Mouse (Mus musculus): ENCODE data around the gene Spty2d1. TPM values are rescaled to one million over a fixed set of nuclear protein-coding genes. Genes with fewer than 3 reads are reported as not detected.

Gene Spty2d1
- total and polyA plus RNA-seq, 3 experiments, result 14.4 to 36.9 (median 14.9) TPM

DNA sequence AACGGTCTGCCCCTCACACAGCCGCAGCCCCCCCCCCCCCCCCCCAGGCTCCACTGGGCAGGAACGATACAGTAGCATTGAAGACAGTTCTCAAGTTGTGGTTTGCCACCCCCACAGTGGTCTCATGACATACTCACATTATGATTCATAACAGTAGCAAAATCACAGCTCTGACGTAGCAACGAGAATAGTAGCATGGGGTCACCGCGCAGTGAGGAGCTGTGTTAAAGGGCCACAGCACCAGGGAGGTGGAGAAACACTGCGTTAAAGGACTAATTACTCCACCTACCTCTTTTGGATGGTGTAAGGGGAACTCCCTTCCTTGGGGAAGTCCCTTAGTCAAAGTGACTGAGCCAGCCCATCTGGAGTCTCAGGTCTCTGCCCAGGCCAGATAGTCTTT lies 14.3 kb upstream of the Spty2d1 start:
- Histone ChIP-seq H3K79me2 (ENCODE audit: control insufficient read depth, insufficient read depth, low read length, poor library complexity) (no peaks in the 10 kb centered on the region), H3K27ac (ENCODE audit: control insufficient read depth, low read depth, low read length) (no peak overlapping the region), H3K4me3 (ENCODE audit: control insufficient read depth in 1 of 2, insufficient read depth in 1 of 2, low read depth in 2 of 2, low read length in 2 of 2) (no peak overlapping the region), H3K4me1 (ENCODE audit: control insufficient read depth in 1 of 2, insufficient read depth in 2 of 2, low read length in 2 of 2) (no peaks in the 10 kb centered on the region), H3K9ac (ENCODE audit: control insufficient read depth, low read depth, low read length, poor library complexity, severe bottlenecking) (no peak overlapping the region), H3K27me3 (ENCODE audit: control insufficient read depth in 1 of 2, insufficient read depth in 2 of 2, low read length in 2 of 2) (no peaks in the 10 kb centered on the region), H3K36me3 (ENCODE audit: control insufficient read depth in 1 of 2, insufficient read depth in 2 of 2, low read length in 2 of 2) (no peaks in the 10 kb centered on the region), H3K9me3 (replicated peaks; ENCODE audit: insufficient read depth, low read length) (no peaks in the 10 kb centered on the region)
- TF ChIP-seq TCF12 (IDR thresholded peaks at IDR 0.05; ENCODE audit: low read depth, low read length), result peak; percentile 24; the same call in 1 of the 2 replicates
- no peak for TF ChIP-seq MYC (IDR thresholded peaks at IDR 0.05; ENCODE audit: low read depth, low read length)
- TF ChIP-seq MYB (IDR thresholded peaks at IDR 0.05; ENCODE audit: low read depth, low read length), result no peak
- TF ChIP-seq TAL1 (IDR thresholded peaks at IDR 0.05; ENCODE audit: low read length), result peak; percentile 44
- TF ChIP-seq KAT2A (conservative IDR thresholded peaks at IDR 0.05; ENCODE audit: low read depth, low read length), result no peak
- no peak for TF ChIP-seq ZC3H11A (IDR thresholded peaks at IDR 0.05; ENCODE audit: low read depth, low read length)
- peak; percentile 45 for DNase-seq (ENCODE audit: low read depth, low spot score)

DNA sequence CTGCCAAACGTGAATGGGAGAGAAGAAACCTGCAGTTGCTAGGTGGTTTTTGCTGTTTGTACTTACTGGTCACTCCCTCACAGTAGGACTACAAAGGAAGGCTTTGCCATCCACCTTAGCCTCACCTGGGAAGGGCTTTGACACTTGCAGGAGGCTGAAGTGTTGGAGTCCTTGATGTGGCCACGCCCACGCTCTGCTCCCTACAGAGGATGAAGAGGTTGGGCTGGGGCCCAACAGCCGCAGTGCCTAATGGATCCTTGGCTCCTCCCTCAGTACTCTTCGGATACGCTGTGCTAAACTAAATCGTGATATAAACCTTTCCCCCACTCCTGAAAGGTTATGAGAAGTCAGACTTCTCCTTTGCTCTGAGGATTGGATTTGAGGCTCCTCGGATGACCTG lies 12.7 kb upstream of the Spty2d1 start:
- no peak overlapping the region for H3K9ac ChIP-seq (ENCODE audit: control insufficient read depth, low read depth, low read length, poor library complexity, severe bottlenecking)
- H3K9me3 ChIP-seq (replicated peaks; ENCODE audit: insufficient read depth, low read length), result no peaks in the 10 kb centered on the region
- DNase-seq (ENCODE audit: low read depth, low spot score), result no peak
- no peaks in the 10 kb centered on the region for H3K27me3 ChIP-seq (ENCODE audit: control insufficient read depth in 1 of 2, insufficient read depth in 2 of 2, low read length in 2 of 2)
- no peak overlapping the region for H3K4me3 ChIP-seq (ENCODE audit: control insufficient read depth in 1 of 2, insufficient read depth in 1 of 2, low read depth in 2 of 2, low read length in 2 of 2)
- no peaks in the 10 kb centered on the region for H3K4me1 ChIP-seq (ENCODE audit: control insufficient read depth in 1 of 2, insufficient read depth in 2 of 2, low read length in 2 of 2)
- H3K79me2 ChIP-seq (ENCODE audit: control insufficient read depth, insufficient read depth, low read length, poor library complexity), result no peaks in the 10 kb centered on the region
- peaks cover 0 to 2% of the 10 kb centered on the region in 2 experiments; a peak in 1 of 4 replicates for H3K36me3 ChIP-seq (ENCODE audit: control insufficient read depth in 1 of 2, insufficient read depth in 2 of 2, low read length in 2 of 2)
- TF ChIP-seq CHD1 (IDR thresholded peaks at IDR 0.05; ENCODE audit: low read depth, low read length), result no peak
- no peak for TF ChIP-seq ZC3H11A (IDR thresholded peaks at IDR 0.05; ENCODE audit: low read depth, low read length)
- no peak for TF ChIP-seq BHLHE40 (IDR thresholded peaks at IDR 0.05; ENCODE audit: borderline replicate concordance, low read depth, low read length)
- TF ChIP-seq CTCF (IDR thresholded peaks at IDR 0.05 in 2 of 3, conservative IDR thresholded peaks at IDR 0.05 in 1 of 3; ENCODE audit: control insufficient read depth in 1 of 3, insufficient read depth in 1 of 3, low read depth in 2 of 3, low read length in 3 of 3, poor library complexity in 1 of 3, severe bottlenecking in 1 of 3), result no peak
- no peak for TF ChIP-seq MYB (IDR thresholded peaks at IDR 0.05; ENCODE audit: low read depth, low read length)
- no peak for TF ChIP-seq RCOR1 (IDR thresholded peaks at IDR 0.05; ENCODE audit: low read depth, low read length)
- TF ChIP-seq ZNF384 (IDR thresholded peaks at IDR 0.05; ENCODE audit: low read depth, low read length), result no peak
- TF ChIP-seq SMC3 (IDR thresholded peaks at IDR 0.05; ENCODE audit: low read depth, low read length), result no peak
- TF ChIP-seq SIN3A (IDR thresholded peaks at IDR 0.05; ENCODE audit: low read length), result no peak
- no peak for TF ChIP-seq KAT2A (conservative IDR thresholded peaks at IDR 0.05; ENCODE audit: low read depth, low read length)
- TF ChIP-seq TCF12 (IDR thresholded peaks at IDR 0.05; ENCODE audit: low read depth, low read length), result no peak
- TF ChIP-seq EP300 (IDR thresholded peaks at IDR 0.05; ENCODE audit: low read depth in 1 of 2, low read length in 2 of 2), result no peak
- no peak for TF ChIP-seq MAZ (IDR thresholded peaks at IDR 0.05; ENCODE audit: low read depth, low read length)
- H3K27ac ChIP-seq (ENCODE audit: control insufficient read depth, low read depth, low read length), result no peak overlapping the region
